Mouse (Mus musculus) kidney, postnatal 4 days (tissue): ENCODE data around the gene Gm20388.

Experiments
- DNase-seq, 2 experiments: peaks; one replicate each; pipeline ENCODE4 v3.0.0; 2021; ENCODE audit warnings: mixed read lengths in 2 of 2

Gm20388 gene

DNA sequence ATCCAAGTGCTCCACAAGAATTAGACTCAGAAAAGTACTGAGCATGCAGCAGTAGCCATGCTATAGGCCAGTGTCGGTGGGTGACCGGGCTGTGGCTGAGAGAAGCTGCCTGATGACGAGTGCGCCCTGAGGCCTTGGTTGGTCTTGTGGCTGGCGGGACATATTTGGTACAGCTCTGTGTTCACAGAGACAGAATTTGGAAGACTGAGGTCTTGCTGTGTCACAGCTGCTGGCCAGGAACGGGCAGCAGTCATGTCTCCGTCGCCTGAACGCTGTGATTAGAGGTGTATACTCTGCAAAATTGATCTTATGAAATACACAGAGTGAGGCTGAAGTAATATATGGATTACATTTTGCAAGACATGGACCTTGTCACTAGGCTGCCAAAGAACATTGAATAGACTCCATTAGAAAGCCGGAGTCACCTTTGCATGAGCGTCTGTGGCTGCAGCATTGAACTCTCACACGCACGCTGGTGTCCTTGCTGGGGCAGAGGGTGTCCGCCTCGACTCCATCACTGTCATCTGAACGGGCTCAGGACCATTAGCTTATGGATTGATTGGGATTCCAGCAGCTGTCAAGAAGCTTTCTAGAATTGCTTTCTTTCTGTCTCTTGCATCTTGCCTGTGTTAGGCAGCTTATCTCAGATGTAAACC is 5.7 kb downstream of the Gm20388 start:
- no peak for DNase-seq

DNA sequence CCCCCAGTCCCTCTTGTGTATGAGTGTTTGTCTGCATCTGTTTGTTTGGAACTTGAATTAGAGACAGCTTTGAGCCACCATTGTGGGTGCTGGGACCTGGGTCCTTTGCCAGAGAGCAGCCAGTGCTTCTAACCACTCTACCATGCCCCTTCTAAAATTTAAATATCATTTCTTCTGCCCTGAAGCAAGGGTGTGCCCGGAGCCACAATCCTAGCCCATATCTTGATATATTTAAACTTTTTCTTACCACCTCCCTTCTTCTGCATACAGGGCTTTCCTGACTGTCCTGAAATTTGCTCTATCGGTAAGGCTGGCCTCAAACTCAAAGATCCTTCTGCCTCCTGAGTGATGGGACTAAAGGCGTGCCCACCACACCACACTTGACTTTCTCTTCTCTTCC is 6.8 kb downstream of the Gm20388 start:
- no peak for DNase-seq

DNA sequence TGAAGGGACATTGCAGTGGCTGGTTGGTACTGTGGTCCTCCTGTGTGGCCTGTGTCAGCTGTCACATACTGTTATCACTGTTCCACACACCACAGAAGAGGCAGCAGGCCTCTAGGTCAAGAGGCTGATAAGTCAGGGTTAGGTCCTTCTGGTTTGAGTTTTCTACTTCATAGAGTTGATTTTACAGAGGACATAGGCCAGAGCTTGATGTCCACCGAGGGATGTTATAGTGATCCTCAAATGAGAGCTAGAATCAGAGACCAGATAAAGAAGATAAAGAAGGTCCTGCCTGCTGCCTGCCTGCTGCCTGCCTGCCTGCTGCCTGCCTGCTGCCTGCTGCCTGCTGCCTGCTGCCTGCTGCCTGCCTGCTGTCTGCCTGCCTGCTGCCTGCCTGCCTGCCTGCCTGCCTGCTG is 7.5 kb downstream of the Gm20388 start:
- no peak for DNase-seq

DNA sequence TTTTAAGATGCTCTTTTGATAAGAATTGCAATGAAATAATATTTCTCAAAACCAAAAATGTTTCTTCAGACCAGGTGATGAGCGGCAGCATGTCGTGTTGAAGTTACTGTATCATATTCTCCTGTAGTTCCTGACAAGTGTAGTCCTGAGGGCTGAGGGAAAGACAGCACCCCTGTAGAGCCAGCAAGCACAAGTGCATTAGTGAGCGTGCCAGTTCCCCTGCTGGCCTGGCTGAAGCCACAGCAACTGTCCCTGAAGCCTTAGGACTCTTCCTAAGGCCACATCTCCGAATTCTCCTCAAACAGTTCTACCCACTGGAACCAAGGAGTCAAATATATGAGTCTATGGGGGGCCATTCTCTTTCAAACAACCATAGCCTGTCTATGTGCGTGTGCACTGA is 12.6 kb downstream of the Gm20388 start:
- DNase-seq: no peak

DNA sequence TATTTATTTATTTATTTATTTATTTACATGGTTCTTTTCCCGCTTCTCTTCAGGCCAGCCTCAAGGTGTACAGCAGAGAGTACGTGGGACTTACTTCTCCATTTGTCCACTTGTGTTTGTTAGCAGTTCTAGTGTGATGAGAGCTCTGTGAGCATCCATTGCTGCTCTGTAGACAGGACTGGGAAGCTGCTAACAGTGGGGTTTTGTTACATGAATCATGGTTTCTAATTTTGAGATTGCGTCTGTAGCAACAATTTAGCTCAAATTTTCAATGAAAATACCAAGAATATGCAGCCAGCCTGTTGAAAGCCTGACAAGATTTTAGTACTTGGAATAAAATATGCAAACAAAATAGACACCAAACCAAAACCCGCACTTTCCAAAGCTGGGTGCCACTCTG is 14.8 kb downstream of the Gm20388 start:
- no peak for DNase-seq

DNA sequence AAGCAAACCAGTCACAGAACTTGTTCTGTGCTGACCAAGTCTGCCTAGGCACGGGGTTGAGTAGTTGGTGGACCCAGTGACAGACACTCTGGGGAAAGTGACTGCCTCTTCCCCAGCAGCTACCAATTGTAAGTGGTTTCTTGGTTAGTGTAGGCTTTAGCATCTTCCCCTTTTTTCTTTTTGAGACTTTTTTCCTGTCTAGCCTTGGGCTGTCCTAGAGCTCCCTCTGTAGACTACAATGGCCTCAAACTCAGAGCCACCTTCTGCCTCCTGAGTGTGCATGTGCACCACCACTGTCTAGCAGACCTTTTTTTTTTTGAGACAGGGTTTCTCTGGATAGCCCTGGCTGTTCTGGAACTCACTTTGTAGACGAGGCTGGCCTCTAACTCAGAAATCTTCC is 15.8 kb downstream of the Gm20388 start:
- DNase-seq: no peak

DNA sequence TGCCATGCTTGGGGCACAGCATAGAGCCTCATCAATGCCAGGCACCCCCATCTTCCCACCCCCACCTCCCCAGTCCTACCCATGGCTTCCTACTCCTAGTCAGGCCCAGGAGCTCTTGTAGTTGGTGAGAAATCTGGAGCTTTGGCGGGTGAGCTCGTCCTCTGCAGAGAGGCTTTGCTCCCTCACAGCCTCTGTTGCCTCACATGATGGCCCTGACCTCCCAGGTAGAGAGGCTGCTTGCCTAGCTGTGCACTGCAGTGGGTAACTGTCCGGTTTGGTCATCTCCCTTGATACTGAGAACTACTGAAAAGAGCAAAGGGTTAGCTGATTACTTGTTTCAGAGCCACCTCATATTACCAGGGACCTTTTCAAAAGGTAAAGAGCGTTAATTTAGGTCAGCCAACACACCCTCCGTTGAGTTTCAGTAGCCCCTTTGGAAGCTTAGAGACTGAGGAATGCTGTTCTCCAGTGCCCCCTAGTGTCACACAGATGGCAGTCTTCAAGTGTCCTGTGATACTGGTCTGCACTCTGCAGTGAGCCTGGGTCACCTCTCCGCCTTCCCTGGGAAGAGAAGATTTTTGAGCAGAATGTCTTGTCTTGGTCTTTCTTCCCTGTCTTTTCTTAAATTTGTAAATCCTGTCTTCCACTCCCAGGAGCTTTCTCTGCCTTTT is 16.9 kb downstream of the Gm20388 start:
- peak; percentile 50 to 68 for DNase-seq

DNA sequence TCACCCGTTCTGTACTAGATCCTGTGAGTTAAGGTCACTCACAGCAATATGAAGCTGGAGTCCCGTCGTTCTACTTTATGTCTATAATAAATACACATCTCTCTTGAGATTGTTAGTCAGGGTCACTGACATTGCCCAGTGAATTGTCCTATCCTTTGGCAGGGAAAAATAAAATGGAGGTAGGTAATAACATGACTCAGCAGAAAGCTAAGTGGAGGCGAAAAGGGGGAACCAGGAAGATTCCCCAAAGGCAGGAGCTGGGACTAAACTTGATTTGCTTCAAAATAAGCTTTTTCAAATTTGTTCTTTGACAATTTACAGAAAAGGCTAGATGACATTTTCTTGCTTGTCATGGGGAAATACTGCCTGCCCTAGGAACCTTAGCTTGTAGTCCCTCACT is 20.7 kb downstream of the Gm20388 start:
- no peak for DNase-seq

DNA sequence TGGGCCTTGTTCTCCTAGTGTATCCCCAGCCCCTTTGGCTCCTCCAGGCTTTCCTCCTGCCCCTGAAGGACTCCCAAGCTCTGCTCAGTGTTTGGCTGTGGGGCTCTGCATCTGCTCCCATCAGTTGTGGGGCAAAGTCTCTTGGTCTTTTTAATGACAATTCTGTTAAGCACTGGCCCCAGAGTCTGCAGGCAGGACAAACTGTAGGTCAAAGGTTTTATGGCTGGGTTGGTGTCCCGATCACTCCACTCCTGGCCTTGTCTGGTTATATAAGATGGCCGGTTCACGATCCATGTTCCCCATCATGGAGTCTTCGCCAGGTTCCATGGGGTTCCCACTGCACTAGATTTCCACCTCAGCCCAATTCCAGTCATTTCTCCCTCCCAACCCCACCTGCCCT is 23.0 kb downstream of the Gm20388 start:
- no peak for DNase-seq

DNA sequence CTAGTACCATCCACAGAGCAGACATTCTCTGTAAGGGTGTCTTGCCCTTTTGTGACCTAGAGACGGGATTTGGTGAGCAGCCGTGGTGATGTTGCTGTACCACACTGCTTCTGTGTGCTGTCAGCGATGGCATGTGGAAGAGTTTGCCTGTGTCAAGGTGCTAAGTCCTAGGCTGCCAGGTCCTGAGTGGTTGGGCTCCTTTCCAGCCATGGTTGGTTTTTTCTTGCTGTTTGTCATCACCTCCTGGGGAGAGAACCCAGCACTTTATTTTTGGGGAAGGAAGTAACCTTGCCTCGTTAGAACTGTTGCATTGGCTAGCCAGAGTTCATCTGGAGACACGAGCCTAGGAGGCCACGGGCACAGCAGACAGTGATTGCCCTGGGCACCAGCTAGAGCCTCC is 24.9 kb downstream of the Gm20388 start:
- no peak for DNase-seq

DNA sequence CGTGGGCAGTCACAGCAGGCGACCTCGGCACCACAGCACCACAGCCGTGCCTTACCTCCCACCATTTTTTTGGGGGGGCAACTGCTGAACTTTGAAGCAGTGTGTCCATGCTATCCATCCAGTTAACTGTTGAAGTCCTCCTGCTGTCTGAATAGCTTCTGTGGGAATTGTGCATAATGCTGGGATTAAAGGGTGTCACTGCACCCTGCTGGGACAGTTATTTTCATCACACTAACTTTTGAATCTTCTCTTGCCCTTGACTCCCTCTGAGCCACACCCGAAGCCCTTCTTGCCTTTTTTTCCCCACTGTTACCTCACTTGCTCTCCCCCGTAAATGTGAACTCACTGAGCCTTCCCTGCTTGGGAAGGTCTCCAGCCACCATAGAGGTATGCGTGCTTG is 27.8 kb downstream of the Gm20388 start:
- no peak for DNase-seq

DNA sequence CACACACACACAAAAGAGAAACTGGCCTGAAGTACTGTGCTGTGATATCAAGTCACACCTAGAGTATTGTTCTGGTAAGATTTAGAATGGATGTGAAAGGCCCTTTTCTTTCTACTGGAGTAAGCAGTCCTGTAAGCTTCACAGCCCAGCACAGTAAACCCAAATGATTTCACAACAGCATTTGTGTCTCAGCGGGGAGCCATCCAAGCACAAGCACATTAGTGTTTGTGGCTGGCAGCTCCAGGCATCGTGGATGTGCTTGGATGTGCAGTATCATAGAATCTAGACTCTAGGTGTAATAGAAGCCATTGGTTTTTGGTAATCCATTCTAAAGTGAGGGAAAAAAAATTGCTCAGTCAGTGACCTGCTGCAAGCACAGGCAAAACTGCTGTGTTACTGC is 28.7 kb downstream of the Gm20388 start:
- no peak for DNase-seq

DNA sequence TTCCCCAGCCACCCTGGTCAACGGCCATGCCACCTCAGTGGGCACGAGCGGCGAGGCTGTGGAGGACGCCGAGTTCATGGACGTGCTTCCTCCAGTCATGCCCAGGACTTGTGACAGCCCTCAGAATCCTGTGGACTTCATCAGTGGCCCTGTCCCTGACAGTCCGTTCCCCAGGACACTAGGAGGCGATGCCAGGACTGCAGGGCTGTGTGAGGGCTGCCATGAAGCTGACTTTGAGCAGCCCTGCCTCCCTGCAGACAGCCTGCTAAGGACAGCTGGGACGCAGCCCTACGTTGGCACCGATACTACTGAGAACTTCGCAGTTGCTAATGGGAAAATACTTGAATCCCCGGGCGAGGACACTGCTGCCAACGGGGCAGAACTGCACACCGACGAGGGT is 30.8 kb downstream of the Gm20388 start:
- DNase-seq: no peak

DNA sequence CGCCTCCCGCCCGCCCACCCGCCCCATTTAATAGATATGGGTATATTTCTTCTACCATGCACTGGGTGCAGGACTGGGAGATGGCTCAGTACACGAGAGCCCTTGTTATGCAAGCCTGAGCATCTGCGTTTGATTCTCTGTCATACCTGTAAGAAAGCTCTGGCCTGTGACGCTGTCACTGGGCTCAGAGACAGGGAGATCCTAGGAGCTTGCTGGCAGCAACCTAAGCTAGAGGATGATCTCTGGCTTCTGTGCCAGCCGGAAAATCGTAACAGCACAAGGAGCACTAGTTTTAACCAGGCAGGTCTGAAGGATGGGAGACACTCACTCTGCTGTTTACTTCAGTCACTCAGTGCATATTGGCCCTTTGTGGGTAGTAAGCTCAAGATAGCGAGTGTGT is 33.0 kb downstream of the Gm20388 start:
- no peak for DNase-seq

DNA sequence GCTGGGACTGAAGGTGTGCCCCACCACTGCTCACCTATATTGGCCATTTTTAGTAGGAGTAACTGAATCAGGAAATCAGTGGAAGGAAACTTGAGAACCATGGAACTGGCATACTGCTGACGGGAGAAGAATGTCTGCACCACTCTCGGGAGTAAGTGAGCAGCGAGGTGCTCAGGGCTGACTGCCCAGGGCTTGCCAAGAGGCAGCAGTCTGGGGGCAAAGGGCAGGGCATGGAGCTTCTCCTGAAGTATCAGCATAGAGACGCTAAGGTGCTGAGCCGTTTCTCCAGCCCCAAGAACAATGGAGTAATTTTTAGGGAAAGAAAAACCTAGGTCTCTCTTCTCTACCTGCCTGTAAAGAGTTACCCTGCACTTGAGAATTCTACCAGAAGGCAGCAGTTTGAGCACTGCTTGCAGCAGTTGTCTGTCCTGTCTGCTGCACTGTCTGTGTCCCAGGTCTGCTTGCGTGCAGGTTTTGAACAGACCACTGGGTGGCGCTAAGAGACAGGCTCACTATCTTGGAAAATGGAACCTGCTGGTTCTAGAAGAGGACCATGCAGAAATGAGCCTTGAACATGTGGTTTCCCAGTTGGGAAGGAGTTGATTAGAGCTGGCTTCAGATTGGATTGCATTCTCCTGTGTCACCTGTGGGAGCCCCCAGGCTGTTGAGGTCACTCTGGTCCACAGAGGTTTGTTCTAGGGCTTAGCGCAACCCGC is 33.6 kb downstream of the Gm20388 start:
- DNase-seq: peak; percentile 85 to 88

DNA sequence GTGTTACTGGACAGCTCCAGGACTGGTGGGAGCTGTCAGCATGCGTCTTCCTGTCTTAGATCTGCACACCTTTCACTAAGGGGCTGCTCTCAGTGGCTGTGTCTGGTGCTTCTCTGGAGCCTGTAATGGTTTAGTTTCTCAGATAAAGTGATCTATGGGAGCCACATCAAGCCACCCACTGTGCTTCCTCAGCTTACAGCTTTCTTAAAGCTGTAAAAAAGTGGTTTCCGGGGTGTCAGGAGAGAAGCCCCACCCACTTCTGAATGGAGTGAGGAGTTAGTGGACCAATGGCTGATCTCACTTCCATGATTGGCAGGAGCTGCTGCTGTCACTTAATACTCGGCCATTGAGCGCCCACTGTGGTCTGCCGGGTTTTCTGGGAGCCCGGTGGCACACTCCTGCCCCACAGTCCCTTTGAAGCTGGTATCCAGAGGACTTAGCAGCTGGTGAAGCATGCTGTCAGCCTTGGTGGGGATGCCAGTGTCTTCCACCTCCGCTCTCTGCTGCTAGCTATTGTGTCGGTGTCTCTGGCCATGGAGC is 35.8 kb downstream of the Gm20388 start:
- peak in 1 of 2 experiments; percentile 27 for DNase-seq

DNA sequence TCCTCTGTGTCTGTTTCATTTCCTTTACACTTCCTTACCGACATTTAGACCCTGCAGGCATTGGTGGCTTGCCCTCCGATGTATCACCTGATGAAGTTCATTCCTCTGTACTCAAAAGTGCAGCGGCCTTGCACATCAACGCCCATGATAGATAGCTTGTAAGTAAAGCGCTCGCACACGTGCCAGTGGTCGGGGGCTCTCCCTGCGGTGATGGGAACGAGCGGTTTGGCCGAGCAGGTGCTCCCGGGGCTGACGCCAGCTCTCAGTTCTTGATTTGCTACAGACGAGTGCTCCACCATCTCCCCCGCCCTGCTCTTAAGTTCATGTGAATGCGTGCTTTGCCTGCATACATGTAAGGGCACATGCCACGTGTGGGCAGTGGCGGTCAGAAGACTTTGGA is 37.0 kb downstream of the Gm20388 start:
- DNase-seq: no peak

DNA sequence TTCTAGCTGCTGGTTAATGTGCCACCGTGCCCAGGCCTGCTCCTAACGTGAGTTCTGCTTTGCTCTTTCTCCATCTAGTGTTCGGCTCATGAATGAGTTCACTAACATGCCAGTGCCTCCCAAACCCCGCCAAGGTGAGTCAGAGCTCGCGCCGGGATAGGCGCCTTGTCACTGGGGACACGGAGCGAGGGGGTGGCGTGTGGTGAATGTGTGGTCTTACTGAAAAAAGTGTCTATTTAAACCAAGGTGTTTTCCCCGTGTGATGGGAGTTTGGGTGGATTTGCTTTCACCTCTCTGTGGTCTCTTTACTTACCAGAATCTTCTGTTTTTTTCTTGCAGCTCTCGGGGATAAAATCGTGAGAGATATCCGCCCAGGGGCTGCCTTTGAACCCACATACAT is 37.7 kb downstream of the Gm20388 start:
- no peak for DNase-seq

DNA sequence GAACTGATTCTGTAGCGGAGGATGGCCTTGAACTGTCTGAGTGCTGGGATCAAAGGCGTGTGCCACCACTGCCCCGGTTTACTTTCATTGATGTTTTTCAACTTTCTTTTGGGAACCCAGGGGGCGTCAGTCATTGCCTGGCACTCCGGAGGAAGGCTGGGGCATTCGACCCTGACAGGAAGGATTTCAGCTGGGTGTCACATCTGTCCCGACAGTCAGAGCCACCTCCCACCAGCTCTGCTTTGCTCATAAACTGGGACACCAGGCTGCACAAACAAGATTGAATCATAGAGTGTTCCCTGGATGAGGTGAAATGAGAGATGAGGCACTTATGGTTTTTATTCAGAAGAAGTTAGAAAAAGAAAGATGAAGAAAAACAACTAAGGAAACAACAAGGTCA is 41.6 kb downstream of the Gm20388 start:
- peak in 1 of 2 experiments; percentile 40 for DNase-seq

DNA sequence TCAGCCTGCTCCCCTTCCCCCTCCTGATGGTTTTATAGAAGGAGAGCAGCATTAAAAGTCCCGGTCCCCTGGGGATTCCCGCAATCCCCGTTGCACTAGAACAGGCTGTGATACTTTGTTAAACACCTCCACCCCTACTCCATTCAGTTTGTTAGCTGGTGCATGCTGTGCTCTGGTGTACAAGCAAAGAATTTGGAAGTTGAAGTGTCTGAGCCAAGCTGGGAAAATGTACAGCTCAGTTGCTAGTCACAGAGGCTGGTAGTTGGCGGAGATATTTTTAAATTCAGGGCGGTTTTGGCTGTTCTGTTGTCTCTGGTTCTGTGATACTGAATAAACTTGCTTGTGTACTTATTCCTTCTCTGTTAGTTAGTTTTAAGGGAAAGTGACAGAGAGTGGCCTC is 42.1 kb downstream of the Gm20388 start:
- DNase-seq: no peak

DNA sequence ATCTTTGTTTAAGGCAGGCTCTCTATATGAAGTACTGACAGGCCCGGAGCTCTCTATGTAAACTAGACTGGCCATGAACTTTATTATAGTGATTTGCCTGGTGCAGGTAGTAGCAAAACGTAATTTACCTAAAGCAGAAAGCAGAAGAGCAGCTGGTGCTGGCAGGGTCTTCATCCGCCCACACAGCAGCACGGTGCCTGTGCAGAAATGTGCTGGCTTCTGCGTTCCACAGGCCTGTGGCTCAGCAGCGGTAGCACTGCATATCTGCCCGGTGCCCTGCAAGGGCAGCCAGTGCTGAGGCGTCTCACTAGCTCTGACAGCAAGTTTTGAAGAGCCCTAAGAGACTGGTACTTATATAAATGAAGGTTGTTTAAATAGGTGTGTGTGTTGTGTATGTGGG is 44.7 kb downstream of the Gm20388 start:
- no peak for DNase-seq

DNA sequence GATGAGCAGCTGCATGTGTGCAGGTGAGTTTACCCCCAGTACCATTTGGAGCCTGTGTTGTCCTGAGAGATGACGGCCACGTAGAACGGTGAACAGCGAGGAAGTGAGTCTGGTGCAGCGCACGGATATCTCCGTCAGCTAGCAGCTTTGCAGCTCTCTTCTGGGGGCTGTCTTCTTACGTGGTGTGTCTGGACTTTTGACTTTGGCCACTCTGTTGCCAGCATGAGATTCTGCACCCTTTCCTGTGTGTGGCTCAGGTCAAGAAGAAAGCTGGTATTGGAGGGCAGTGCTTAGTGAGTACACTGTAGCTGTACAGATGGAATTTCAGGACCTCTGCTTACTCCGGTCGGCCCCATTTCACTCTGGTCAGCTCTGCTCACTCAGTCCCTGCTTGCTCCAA is 47.4 kb downstream of the Gm20388 start:
- DNase-seq: no peak

DNA sequence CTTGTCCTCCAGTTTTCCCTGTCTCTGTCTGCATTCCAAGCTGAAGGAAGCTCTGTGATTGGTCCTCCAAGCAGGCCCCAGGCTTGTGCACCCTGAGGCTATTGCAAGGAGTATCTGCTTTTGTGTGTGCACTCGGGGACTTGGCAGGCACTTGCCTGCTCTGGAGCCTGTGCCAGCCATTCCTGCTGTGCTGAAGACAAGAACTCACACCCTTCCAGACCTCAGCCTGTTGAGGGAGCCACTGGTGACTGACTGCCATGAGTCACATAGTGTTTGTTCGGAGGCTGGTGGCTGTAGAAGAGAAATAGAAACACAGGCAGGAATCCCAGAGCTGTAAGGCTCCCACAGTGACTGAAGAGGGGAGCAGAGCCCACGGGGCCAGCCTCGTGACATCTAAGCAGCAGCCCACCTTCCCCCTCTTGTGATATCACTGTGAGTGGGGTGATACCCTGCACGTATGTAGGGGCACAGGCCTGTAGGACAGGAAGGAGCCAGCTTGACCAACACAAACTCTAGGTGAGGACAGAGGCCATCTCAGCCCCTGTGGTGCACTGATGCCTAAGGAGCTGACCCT is 50.0 kb downstream of the Gm20388 start:
- no peak for DNase-seq

DNA sequence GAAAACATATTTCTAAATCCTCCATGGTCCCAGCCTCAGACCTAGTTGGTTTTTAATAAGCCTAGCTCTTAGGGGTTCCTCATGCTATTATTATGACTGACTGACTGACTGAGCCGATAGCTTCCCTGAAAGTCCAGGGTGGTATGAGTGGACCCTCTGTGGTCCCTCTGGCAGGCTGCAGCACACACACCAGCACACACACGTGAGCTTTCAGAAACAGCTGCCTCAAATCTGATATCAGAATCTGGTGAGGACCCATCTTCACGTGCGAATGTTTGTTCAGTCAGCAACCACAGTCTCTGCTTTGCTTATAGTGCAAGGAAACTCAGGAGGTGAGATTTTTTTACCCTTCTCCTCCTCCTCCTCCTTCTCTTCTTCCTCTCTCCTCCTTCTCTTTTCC is 54.2 kb downstream of the Gm20388 start:
- no peak for DNase-seq
